Mouse (Mus musculus): Measurements from ENCODE around the gene Mcam. TPM values are rescaled to one million over a fixed set of nuclear protein-coding genes. Genes with fewer than 3 reads are reported as not detected.
"Not testable (repeated sequence)": the region's sequence is repeated elsewhere in the genome, so short reads cannot be mapped to it uniquely, and the experiment has no call there.

The Mcam gene
- total RNA-seq, 2 experiments from 2014 or later: 31.0 to 38.6 TPM

GRCm38 (mm10) chr9:44108269-44109055 is 25.8 kb upstream of the Mcam start:
- DNase-seq: no peak

GRCm38 (mm10) chr9:44109360-44110095 is 24.7 kb upstream of the Mcam start:
- peak; percentile 70 to 90 for DNase-seq

GRCm38 (mm10) chr9:44111909-44112308 is 22.4 kb upstream of the Mcam start:
- not testable (repeated sequence) for DNase-seq

DNA sequence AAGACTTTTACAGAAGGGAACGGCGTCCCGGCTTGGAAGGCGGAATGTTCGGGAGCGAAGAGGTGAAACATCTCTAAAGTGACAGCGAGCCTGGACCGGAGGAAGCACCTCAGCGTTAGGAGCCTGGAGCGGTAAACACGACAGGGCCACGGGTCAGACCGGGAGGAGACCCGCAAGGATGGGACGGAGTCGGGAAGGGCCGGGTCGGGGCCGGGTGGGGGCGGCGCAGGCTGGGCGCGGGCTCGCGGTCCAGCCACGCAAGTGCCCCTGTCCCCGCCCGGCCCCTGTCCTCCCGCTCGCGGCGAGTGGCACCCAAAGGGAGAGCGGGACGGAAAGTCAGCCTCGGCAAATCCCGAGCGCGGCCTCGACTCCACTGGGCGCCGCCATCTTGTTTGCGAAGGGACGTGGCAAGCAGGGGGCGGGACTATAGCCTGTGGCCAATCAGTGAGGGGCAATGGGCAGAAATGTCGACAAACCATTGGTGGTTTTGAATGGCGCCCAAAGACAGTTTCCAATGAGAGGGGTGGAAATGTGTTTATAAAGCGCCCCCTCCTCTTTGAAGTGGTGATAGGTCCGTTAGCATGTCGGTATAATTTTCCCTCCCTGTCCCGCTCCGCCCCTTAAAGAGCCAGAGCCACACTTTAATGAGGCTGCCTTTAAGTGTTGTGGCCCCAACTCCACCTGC is 21.0 kb upstream of the Mcam start, which contains the start of the genes Gm49380 and Rnf26:
Gene Gm49380 (minus strand): TSS at position 396 of the 685 bp plus-strand sequence.
Gene Rnf26 (minus strand): TSS at position 413 of the 685 bp plus-strand sequence.
- DNase-seq: peak; percentile 98 to 99

- DNase-seq: no peak
Observed at GRCm38 (mm10) chr9:44114453-44114852, 19.8 kb upstream of the Mcam start.

- no peak for DNase-seq
Observed at GRCm38 (mm10) chr9:44115599-44115998, 18.7 kb upstream of the Mcam start.

DNA sequence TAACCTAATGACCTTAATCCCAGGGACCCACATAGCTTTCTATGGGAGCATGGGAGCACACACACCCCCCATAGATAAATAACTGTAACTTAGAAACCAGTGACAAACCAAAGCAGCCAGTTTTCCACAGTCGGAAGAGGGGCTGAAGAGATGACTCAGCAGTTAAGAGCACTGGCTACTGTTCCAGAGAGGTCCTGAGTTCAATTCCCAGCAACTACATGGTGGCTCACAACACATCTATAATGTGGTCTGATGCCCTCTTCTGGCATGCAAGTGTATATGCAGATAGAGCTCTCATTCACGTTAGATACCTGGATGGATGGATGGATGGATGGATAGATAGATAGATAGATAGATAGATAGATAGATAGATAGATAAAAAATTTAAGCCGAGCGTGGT is 18.1 kb upstream of the Mcam start:
- no peak for DNase-seq

- DNase-seq: peak in 1 of 2 experiments; percentile 56
Observed at GRCm38 (mm10) chr9:44119011-44119410, 15.3 kb upstream of the Mcam start.

GRCm38 (mm10) chr9:44119948-44120465 is 14.3 kb upstream of the Mcam start:
- no peak for DNase-seq

GRCm38 (mm10) chr9:44124317-44124716 is 10.0 kb upstream of the Mcam start:
- no peak for DNase-seq

- no peak for DNase-seq
Observed at GRCm38 (mm10) chr9:44125026-44125425, 9.2 kb upstream of the Mcam start.

DNA sequence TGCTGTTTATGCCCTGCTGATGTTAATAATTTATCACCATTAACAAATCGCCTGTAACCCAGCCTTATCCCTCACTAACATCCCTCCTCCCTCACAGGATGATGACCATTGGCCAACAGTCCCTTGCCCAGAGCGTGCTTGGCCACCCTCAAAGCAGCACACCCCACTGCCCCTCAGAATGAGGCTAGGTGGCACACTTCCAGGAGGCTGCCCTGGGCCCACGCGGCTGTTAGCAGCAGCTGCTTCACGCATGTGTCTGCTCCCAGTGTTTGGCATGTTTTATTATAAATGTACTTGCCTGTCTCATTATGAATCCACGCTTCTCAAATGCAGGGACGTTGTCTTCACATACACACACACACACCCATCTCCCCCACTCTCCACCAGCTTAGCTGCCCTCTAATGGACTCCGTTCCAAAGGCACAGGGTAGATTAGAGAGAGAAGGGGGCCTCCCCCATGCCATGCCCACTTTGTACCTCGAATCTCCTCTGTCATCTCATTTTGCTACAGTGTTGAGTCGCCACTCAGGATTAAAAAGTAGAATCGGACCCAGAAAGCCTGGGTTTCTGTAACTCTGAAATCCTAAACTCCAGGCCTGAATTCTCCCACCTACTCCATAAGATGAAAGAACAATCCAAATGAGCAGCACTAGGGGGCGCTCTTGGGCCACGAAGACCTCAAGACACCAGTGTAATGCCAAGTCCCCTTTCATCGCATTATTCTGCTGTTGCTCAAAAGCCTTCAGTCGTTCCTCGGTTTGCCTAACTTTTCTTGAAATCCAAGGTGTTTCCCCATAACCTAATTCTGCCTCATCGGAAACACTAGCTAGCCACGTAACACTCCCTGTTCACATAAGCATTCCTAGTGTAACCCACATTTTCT is 8.5 kb upstream of the Mcam start:
- peak; percentile 87 to 93 for DNase-seq

- no peak for DNase-seq
Observed at GRCm38 (mm10) chr9:44126746-44127145, 7.5 kb upstream of the Mcam start.

GRCm38 (mm10) chr9:44127351-44127801 is 6.9 kb upstream of the Mcam start:
- peak; percentile 44 to 57 for DNase-seq

DNA sequence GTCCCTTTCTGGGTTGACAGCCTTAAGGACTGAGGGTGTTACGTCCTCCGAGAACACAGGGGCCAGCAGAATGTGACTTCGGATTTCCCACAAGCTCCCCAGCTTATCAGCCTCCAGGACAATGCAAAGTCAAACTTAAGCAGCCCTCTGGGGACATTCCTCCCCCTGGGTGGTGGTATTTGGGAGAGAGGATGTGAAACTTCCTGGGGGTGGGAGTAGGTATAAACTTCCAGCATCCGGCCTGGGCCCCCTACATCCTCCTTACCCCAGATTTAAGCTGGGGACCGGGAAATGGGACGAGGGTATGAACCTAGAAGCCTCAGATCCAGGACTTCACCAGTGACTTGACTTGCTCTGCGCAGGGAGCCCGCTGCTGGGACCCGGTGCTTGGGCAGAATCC is 4.6 kb upstream of the Mcam start:
- no peak for DNase-seq

DNA sequence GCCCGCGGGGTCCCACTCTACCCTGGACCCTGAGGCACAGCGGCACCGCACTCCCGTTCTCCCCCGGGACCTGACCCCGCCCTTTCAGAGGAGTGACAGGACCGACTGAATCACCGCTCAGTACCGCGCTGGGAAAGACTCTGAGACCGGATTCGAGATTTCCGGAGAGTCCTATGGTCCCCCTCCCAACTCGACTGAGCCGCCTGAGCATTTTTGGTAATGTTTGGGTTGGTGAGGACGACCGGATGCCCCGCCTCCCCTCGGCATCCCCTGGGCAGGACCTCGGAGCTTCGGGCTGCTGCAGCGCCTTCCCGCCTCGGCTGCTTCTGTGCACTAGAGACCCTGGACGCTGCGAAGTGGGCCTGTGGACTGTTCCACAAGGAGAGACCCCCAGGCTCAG is 4.2 kb upstream of the Mcam start:
- DNase-seq: peak; percentile 90 to 95

DNA sequence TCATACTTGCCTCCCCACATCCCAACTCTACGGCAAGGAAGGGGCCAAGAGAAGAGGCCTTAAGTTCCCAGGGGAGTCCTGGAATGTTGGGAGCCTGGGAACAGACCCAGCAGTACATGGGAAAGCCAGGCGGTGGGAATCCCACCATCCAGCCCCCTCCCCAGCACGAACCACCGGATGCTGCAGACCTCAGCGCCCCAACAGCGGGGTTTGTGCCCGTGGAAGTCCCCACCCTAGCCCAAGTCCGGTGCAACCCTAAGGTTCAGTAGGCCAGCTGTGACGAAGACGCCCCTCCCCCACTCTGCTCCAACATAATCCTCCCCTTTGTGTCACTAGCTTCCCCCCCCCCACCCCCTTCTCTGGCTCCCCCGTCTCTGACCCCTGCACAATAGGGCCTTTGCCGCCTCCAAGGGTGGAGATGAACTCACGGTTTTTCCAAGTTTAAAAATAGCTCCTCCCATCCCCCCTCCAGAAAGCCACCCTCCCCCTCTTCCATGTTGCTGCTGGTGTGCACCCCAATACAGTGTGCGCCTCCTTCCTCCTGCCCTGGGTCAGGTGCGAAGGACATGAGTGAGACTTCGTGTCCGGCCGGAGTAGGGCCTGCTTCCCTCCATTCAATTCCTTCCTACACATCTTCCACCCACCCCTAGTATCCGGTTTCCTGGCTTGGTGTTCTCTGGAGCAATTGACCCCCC is 3.5 kb upstream of the Mcam start:
- peak; percentile 51 to 55 for DNase-seq

DNA sequence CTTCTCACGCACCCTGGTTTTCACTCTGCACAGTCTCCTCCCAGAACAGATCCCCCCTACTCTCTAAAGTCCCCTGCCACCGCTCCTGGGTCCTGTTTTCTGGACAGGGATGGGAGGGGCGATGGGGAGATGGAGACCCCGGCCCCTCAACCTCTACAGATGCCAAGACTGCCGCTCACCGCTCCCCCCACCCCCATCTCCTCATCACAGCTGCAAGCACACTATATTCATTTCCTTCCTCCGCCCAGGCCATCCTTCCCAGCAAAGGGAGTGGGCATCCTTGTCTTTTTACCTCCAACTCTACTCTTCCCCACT is 3.0 kb upstream of the Mcam start:
- no peak for DNase-seq

DNA sequence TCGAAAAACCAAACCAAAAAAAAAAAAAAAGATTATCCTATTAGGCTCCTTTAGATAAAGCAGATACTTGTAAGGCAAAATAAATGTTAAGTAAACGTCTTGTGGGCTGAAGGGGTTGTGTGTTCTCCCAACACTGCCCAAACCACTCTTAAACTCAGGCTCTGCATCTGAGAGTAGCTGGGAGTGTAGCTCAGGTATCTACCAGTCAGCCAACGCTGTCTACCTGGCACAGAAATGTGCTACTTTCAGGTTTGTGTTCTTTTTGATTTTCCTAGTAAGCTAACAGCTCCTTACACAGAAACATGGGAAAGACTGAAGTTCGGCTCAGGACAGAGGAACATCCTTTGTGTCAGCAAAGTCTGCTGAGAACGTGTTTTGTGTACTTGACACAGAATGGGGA is 2.1 kb upstream of the Mcam start:
- DNase-seq: no peak

DNA sequence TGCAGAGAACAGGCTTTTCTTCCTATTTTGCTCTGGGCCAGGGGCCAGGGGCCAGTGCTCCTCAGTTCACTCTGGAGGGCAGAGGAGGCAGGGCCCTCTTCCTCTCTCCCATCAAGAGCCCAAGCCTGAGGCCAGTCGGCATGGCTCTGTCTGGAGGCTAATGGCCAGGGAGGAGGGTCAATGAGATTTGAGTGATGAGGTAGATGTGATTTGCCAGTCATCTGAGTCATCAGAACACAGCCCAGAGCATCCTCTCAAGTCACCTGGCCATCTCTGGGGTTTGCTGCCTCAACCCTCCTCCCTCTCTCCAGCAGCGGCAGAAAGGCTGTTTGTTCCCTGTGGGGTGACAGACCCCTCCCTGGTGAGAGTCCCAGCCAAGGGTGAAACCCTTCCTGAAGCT is 982 bp upstream of the Mcam start:
- peak in 1 of 2 experiments; percentile 18 for DNase-seq
